Mouse (Mus musculus): ENCODE data around the gene Chkb.
"Not testable (repeated sequence)": the region's sequence is repeated elsewhere in the genome, so short reads cannot be mapped to it uniquely, and the experiment has no call there.

Gene Chkb

DNA sequence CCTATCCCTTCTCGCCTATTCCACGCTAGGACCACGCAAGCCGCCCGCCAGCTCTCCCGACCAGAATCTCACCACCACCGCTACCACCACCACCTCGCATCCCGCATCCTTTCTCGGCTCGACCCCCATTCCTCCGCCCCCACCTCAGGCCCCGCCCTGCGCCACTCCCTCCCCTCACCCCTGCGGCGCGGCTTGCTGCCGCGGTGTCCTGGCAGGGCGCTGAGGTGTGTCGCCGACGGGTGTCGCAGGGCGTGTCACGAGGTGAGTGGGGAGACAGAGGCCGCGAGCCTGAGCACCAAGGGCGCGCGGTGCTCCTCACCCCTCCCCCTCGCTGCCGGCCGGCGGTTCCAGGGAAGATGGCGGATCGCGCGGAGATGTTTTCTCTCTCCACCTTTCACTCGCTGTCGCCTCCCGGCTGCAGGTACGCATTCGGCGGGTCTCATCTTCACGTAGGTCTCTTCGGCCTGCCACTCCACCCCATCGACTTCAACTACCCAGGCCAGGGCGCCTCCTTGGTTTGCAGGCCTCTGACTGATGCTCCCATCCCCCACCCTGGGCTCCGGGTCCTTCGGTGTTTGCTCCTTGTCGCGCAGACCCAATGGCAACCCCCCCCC, 24.3 kb upstream of the Chkb start, which contains the start of gene Mapk8ip2:
Gene Mapk8ip2, plus strand, starts transcription at position 49 of the 614 bp plus-strand sequence.
- DNase-seq (ENCODE audit: low spot score) = peak; percentile 64

DNA sequence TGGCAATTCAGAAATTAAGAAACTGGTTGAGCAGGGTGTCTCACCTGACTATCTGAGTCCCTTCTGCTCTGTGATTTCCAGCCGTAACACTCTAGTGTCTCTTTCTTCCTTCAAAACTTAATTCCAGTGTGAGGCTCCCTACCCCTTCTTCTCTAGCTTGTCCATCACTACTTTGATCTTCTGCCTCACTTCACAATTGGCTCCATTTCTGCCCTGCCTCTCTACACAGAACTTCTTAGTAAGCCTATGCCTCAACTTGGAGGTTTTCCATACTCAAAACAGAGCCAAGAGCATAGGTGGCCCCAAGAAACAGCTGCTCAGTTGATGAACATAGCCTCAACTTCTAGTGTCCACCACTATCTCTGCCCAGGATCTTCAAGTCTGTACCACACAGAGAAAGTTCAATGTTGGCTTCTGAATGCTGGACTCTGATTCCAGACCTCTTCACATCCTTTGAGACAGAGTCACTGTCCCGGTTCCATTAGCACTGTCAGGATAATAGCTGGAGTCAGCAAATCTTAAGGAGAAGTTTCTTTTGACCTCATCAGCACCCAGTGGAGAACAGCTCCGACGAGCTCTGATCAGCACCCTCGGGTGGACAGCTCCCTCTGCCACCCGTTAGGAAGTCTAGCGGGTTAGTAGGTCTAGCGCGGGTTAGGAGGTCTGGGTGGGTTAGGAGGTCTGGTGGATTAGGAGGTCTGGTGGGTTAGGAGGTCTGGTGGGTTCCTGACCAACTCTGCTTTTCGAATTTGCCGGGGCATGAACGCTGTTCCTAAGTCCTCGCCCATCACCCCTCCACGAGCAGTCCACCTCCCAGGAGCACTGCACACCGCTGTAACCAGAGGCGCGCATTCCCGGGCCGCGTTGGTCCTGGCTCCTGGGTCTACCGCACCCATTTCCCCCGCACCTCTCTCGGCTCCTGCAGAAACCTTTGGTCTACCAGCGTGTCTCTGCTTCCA, 23.5 kb upstream of the Chkb start:
- peak; percentile 74 for DNase-seq (ENCODE audit: low spot score)

DNA sequence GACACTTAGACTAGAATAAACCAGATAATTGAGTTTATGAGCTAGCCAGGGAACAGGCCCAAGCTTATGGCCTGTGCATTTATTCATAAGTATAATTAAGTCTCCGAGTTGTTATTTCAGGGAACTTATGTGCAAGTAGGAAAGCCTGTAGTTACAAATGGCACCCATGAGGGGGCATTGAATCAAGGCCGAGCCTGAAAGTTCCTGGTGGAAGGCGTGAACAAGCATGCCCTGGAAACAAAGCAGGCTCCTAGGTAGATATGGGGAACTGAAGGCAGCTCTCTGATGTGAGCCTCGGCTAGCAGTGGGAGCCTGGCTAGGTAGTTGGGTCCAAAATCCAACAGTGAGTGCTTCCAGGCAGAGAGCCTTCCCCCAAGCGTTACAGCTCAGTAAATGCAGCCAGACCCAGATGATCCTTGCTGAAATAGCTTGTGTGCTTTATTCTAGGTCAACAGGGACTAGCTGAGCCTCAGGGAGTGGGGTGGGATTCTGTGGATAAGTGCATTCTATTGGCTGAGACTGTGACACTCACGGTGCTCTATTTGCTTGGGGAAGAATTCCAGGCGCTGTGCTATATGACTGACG, 12.9 kb upstream of the Chkb start:
- peak; percentile 47 for DNase-seq (ENCODE audit: low spot score)

DNA sequence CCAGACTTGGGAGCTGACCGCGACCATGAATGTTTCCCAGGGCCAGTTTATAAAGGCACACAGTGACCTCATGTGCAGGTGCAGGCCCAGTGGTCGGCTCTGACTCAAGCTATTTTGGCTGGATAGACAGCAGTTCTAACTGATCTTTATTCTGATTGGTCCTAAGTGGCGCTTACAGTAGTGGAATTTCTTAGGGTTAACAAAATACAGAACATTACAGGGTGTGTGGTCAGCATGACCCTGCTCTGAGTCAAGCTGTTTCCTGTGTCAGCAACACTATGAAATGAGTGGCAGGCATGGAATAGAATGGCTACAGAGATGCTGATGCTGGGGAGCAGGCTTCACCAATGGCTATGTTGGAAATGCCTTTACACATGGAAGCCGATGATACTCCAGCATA, 6.2 kb upstream of the Chkb start:
- no peak for DNase-seq (ENCODE audit: low spot score)

DNA sequence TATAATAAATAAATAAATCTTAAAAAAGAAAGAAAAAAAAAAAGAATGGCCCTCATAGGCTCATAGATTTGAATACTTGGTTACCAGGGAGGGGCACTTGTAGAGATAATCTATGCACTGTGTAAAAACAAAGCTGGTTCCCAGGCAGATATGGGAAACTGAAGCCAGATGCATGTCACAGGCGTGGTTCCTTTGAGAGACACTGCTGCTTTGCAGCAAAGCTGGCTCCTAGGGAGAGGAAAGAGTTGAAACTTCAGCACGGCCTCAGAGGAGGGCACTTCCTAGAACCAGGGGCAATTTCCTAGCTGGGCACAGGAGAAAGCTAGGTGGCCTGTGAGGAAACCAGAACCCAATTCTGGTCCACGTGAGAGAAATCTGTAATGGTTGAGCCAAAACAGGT, 4.4 kb upstream of the Chkb start:
- DNase-seq (ENCODE audit: low spot score) = no peak

DNA sequence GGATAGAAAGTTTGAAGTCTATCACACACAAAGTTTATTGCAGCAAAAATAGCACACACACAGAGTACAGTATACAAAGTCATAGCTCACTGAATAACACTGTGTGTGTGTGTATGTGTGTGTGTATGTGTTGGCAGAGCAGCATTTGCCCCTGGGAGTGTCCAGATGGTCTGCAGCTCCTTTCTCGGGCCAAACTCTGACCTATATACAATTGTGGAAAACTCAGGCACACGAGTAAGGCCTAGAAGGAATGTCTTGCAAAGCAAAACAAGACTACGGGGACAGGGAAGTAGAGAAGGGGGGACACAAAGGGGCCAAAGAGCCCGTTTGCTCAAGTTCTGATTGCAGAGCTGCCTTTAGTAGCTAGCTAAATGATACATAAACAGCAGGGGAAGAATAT, 3.2 kb upstream of the Chkb start:
- DNase-seq (ENCODE audit: low spot score) = peak; percentile 36

DNA sequence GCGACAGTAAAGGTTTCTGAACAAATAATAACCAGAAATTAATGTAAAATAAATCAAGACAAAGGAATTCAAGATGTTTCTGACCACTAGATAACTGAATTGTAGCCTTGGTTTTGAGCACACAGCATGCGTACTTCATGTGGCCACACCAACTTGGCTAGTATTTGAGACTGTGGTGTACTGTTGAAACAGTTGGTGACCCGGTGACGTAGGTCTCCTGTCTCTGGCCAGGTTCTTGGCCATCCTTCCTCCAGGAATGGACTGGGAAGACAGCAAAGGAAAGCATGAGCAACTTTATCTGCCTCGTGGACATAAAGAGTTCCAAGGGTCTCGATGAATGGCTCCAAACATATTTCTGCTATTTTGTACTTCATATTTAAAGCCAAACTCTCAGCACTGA, 2.1 kb upstream of the Chkb start:
- no peak for DNase-seq (ENCODE audit: low spot score)

DNA sequence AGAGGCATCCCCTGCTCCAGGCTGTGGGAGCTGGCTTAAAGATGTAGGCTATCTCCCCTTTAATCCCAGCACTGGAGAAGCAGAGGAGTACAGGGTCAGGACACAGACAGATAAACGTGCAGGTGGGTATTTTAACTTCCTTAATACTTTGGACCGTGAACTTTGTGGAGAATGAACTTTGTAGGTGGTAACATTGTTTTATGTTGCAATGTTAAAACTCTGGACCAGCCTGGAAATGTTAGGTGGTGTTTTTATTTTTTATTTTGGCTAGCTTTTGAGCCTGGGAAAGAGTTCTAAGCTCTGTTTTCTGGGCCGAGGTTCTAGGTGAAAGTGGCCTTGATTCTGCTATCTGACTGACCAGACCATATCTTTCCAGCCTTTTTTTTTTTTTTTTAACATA, 1.6 kb upstream of the Chkb start:
- DNase-seq (ENCODE audit: low spot score) = no peak

DNA sequence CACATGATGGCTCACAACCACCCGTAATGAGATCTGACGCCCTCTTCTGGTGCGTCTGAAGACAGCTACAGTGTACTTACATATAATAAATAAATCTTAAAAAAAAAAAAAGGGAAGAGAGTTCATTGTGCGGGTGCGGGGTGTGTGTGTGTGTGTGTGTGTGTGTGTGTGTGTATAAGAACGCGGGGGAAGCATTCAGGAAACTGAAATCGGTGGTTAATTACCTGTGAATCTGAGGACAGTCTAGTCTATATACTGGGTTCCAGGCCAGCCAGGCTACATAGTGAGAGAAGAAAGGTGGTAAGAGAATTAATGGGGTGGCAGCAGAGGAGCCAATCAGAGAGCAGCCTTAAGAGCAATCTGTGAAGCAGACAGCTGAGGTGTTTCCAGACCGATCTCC, 1.1 kb upstream of the Chkb start:
- not testable (repeated sequence) for DNase-seq (ENCODE audit: low spot score)

DNA sequence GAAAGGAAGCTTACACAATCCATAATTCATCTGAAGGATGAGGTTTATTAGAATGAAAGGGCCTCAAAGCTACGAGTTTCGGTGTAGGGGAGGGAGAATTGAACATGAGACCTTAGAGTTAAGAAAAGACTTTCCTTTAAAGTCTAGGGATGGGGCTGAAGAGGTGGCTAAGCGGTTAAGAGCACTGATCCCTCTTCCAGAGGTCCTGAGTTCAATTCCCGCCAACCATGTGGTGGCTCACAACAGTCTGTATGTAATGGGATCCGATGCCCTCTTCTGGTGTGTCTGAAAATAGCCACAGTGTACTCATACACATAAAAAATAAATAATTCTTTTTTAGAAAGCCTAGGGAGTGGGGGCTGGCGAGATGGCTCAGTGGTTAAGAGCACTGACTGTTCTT, 633 bp upstream of the Chkb start:
- DNase-seq (ENCODE audit: low spot score) = peak; percentile 32

DNA sequence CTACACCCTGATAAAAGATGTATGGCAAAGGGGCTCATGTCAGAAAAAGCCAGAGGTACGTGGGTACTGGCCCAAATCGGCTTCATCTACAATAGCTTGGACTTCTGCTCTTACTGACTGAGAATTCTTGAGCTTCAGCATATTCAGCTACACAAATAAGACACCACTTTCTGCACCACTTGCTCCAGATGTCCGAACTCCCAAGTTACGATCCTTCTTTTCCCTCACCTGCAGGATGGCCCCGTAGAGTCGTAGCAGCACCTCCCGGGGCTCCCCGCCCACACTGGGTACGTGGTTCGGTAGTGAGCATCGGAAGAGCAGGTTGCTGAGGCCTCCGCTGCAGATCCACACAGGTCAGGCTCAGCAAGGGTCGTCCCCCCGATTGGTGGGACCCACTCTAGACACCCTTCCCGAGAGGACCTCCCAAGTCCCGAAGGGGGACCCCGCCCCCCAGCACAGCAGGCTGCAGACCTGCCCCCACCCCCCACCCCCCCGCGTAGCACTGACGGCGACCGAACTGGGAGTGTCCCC, 822 bp downstream of the Chkb start:
- peak; percentile 13 for DNase-seq (ENCODE audit: low spot score)

DNA sequence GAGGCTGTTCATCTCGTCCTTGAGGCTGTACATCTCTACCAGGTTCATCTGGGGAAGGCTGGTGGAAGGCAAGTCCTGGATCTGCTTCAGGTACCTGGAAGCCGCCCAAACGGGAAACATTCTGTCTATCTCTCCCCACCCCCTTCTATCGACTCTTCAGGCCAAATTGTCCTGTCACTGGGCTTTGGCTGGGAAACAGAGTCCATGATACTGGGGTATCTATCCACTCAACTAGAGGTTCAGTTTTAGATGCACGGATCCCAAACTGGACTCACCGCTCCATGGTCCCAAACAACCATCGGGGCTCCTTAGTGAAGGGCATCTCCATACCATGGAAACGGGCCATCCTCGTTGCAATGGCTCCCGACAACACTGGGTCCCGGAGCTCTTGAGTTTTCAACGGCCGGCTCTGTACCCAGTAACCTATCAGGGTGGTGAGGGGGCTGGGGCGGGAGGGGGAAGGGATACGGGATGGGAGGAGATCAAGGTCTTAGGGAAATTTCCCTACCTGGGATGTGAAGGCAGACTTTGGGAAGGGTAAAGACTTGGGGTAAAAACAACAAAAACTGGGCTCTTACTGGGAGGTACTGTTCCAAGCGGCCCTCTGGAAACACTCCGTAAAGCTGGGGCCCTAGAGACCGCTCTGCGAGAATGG, 1.4 kb downstream of the Chkb start:
- DNase-seq (ENCODE audit: low spot score) = no peak

DNA sequence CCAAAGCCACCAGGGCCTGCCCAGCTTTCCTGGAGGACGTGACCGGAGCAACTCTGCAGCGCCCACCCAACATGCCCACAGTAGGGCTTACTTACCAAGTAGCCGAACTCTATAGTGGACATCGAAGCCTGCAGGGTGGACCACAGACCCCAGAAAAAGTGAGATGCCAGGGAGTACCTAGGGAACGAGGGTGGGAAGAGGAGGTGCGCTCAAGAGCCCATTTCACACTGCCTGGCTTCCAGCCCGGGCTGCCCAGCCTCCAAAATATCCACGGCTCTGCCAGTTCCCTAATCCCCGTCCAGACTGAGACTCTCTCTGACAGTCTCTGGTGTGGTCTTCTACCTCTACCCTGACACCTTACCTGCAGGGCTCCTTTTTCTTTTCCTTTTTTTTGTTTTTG, 3.0 kb downstream of the Chkb start:
- DNase-seq (ENCODE audit: low spot score) = no peak

DNA sequence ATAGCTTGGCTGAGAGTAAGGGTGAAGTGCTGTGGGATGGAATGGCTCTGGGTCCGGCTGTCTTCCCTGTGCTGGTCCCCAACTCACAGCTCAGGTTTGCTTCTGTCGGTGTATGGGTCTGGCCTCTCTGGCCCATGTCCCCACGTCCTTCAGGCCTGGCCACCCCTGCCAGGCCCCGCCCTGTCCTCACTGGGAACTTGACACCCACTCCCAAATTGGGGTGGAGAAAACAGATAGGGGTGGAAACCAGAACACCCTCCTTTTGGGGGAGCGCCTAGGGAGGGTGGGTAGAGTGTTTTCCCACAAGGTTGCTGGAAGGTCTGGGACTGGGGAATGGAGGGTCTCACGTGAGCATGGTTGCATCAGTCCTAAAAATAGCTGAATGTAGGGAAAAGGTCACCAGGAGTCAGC, 4.0 kb downstream of the Chkb start, which contains the start of gene Cpt1b:
Gene Cpt1b, minus strand, starts transcription at position 153 of the 411 bp plus-strand sequence.
- DNase-seq (ENCODE audit: low spot score) = no peak

DNA sequence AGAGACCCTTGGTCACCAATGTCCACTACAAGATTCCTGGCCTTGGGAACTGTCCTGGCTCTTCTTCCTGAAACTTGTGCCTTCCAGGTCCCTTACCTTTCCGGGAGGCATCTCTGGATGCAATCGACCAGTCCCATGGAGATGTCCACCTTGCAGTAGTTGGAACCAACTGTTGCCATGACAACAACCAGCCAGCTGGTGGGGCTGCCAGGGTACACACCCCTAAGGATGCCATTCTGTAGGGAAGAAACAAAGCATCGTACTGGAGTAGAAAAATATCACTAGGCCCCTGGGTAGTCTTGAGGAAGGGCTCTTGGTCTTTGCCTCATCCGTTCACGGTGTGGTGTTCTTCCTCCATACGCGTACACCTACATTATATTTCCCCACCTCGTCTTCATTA, 5.1 kb downstream of the Chkb start:
- no peak for DNase-seq (ENCODE audit: low spot score)

DNA sequence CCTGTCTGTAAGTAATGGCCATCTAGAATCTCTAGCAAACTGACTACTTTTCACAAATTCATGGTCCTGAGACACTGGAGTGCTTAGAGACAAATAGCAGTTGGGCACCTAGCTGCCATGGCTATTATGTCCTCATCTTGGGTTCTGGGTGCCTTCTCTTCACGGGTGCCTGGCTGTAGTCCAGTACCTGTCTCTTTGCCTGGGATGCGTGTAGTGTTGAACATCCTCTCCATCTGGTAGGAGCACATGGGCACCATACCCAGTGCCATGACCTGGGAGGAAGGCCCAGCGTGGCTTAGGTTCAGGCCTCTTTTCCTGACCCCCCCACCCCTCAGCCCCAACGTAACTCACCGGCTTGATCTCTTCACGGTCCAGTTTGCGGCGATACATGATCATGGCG, 7.8 kb downstream of the Chkb start:
- DNase-seq (ENCODE audit: low spot score) = no peak

DNA sequence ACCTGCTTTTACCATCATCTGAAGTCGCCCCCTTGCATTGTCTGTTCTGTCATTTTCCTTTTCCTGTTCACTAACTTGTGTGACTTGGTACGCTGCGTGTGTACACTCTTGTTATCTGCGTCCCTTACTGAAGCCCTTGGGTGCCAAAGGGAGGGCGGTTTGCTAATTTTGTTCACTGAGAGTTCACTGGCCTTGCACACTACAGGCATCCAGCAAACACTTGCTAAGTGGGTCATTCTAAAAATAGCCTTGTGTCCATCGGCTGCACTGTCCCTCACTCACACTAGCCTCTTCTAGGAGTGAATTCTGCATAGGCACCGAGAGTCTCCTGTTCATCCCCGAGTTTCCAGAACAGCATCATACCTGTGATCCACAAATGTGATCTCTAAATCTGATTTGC, 14.4 kb downstream of the Chkb start:
- DNase-seq (ENCODE audit: low spot score) = no peak

DNA sequence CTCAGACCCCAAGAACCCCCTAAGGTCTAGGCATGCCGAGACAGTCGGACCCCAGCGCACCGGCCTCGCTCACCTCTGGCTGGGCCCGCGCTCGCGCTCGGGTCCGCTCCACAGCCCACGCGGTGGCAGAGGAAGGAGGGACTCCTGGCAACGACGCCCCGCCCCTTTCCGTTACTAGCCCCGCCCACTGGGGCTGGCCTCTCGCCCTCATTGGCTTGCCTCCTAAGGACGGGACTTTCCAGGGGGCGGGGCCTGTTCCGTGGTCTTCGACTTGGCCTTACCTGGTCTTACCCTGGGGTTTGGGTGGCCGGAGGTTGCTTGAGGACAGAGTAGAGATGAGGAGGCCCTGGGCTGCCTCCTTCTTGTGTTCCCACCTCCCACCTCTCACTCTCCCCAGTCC, 19.6 kb downstream of the Chkb start, which contains the start of gene Syce3:
Gene Syce3, minus strand, starts transcription at position 386 of the 400 bp plus-strand sequence.
- DNase-seq (ENCODE audit: low spot score) = no peak

DNA sequence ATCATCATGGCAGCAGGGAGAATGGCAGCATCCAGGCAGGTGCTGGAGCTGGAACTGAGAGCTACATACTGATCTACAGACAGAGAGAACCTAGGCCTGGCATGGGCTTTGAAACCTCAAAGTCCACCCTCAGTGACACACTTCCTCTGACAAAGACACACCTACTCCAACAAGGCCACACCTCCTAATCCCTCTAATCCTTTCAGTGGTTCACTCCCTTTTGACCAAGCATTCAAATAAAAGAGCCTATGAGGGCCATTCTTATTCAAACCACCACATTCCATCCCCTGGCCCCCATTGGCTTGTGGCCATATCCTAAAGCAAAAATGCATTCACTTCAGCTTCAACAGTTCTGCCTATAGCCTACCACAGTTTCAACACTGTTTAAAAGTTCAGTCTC, 23.0 kb downstream of the Chkb start:
- DNase-seq (ENCODE audit: low spot score) = no peak

DNA sequence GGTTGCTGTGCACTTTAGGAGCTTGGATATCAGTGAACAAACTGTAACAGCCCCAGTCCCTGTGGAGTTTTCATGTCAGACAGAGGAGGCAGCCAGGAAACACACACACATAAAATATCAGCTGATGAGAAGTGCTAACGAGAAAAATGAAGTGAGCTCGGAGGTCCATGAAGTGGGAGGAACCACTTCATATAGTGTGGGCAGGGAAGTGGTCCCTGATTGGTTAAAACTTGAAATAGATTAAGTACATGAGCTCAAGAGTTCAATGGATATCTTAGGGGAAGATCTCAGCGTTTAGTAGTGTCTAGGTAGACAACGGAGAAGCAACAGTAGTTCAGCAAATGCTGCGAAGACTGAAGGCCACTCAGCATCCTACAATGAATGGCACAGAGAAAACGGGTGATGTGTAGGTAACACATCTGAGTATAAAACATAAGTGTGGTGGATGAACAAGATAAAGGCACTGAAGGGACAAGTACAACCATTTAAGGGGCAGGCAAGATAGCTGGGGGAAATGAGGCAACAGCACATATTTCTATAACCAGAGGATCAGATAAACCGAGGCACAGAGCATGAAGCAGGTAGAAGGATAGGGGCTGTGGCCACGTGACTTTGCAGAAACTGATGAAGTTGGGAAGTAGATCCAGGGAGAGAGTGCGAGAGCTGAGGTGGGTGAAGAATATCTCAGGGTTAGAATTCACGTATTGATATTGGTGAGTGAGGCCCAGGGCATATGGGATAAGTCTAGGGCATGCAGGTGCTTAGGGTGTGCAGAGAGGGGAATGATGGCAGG, 24.7 kb downstream of the Chkb start:
- DNase-seq (ENCODE audit: low spot score) = no peak

DNA sequence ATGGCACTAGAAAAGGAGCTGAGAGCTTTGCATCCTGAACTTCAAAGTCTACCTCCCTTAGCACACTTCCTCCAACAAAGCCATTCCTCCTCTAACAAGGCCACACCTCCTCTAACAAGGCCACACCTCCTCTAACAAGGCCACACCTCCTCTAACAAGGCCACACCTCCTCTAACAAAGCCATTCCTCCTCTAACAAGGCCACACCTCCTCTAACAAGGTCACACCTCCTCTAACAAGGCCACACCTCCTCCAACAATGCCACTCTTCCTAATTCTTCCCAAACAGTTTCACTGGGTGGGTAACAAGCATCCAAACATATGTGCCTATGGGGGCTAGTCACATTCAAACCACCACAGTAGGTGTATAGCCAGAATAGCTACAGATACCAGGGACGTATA, 27.2 kb downstream of the Chkb start:
- DNase-seq (ENCODE audit: low spot score) = no peak

Data from retina, embryonic 14.5 days (tissue).